Mouse (Mus musculus): ENCODE measurements around the gene Ecpas. TPM values are rescaled to one million over a fixed set of nuclear protein-coding genes. Genes with fewer than 3 reads are reported as not detected.

Gene Ecpas
- 100 to 1,000 TPM; 143 to 147 TPM for total RNA-seq (2021)

GRCm38 (mm10) chr4:58912629-58913335 lies at the start of gene Ecpas:
TSS of gene Ecpas (minus strand) at chr4:58912749.
- DNase-seq: no peak
- intact Hi-C loops (cut with DNase I): no loop called here

DNA sequence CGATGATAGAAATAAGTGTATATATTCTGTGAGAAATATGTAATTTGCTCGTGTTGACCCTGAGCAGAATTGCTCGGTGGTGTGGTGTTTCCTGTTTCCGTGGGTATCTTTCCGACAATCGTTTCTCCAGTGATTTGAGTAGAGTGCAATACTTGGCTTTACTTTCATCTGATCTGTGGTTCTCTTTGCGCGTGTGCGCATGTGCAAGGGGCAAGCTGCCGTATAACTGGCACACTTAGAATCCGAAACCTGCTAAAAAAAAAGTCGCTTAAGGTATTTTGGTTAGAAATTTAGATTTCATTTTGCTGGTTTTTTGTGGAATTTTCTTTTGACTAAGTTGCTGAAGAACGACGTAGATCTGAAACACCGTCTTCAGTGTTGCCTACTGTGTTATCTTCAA lies 49.2 kb upstream of the Ecpas start:
- DNase-seq: no peak
- intact Hi-C loops (cut with DNase I): no loop called here

- DNase-seq: no peak
Observed at GRCm38 (mm10) chr4:58952630-58953029, 40.1 kb upstream of the Ecpas start.

DNA sequence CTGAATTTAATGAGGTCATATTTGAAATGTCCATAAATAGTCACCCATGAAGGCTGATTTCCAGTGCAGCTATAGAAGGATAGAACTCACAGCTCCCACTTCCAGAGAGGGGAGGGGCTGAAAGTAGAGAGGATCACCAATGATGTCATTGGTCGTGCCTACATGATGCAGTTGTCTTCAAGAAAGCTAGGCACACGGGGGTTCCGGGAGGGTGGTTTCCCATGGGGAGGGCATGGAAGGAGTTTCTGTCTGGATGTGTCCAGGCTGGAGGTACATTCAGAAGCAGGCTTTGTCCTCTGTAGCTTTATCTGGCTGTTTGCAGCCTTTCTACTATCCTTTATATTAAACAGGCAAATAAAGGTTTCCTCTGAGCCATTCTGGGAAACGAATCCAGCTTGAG lies 35.8 kb upstream of the Ecpas start:
- intact Hi-C loops (cut with DNase I): no loop called here
- no peak for DNase-seq

More at GRCm38 (mm10) chr4:58952630-58953029, 40.1 kb upstream of the Ecpas start:
- intact Hi-C loops (cut with DNase I): no loop called here

- DNase-seq: no peak
- intact Hi-C loops (cut with DNase I): no loop called here
Observed at GRCm38 (mm10) chr4:58944695-58945094, 32.1 kb upstream of the Ecpas start.

- intact Hi-C loops (cut with DNase I): no loop called here
Observed at GRCm38 (mm10) chr4:58944206-58944553, 31.6 kb upstream of the Ecpas start.

DNA sequence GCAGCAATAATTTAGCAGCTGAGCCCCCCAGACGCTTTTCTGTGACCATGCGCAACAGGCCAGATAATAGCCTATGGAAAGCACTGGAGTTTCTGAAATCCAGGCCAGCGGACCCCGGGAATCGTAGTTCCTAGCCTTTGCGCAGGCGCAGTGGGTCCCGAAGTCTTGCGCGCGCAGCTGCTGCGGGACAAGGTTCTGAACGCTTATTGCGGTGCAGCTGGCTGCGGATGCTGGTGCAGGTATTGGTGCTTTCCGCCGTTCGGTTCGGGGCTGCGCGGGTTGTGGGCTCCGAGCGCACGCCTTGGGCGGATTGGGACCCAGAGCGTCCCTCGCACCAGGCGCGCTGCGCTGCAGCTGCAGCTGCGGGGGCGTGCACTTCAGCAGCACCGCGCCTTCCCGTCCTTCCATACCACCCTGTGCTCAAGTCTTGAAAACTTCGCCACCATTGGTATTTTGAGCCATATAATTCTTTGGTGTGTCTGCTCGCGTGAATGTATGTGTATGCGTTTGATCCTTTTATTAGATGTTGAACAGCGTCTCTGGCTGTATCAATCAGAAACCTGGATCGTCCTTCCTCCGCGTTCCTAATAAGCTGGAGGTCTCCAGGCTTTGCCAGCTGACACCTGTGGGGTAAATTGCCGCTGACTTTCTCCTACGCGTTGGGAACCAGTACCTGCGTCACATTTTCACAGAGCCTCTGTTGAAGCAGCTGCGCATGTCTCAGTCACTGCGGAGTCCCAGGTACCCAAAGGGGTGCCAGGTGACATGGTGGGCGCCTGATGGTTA lies 31.1 kb upstream of the Ecpas start, which contains the start of gene Zkscan16:
Zkscan16 (plus strand) TSS at position 209 of the 786 bp plus-strand sequence.
- intact Hi-C loops (cut with DNase I): no loop called here
- DNase-seq: peak; percentile 95

More at GRCm38 (mm10) chr4:58944206-58944553, 31.6 kb upstream of the Ecpas start:
- DNase-seq: no peak

- DNase-seq: no peak
- intact Hi-C loops (cut with DNase I): no loop called here
Observed at GRCm38 (mm10) chr4:58942942-58943341, 30.4 kb upstream of the Ecpas start.

DNA sequence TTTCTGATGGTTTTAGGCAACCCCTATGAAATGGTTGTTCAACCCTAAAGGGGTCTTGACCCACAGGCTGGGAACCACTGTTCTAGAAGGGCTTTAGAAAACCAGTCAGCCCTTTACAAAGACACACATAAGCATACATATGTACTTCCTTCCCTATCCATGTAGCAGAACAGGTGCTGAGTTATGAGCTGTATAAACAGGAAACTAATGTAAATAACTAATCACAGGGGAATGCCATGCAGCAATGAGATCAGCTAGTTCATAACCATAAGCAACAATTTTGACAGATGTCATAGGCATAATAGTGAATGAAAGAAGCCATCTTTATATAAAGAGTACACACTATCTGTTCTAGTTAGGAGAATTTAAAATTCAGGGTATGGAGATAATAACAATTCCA lies 29.1 kb upstream of the Ecpas start:
- DNase-seq: no peak
- intact Hi-C loops (cut with DNase I): no loop called here

GRCm38 (mm10) chr4:58935846-58936245 lies 23.3 kb upstream of the Ecpas start:
- DNase-seq: no peak
- intact Hi-C loops (cut with DNase I): no loop called here

DNA sequence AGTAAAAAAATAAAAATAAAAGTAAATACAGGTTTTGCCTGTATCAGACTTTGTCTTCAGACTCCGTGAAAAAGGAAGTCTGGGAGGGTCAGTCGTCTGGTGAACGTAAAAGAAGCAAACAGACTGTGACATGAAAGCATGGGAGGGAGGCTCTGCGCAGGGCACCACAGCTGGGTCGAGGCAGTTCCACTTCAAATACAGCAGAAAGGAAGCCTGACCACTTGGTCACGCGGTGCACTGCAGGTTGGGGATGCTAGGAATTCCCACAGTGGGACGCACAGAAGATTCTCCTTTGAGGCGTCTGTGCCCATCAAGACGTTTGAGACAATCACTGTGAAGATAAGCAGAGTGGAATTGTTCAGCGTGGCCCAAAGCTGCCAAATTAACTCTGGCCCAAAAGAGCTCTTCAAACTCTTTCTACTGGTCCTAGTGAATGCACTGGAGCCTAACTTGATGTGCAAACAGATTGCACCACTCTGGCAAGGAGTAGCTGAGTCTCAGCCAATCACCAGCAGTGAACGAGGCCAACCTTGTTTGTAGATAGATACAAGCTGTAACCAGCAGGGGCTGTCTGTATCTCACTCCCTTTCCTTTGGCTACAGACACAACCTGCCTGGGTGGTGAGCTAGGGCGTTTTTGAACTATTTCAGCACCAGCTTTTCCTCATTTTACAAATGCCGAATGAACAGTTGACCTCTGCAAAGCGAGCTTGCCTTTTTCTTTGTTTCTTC lies 22.4 kb upstream of the Ecpas start:
- DNase-seq: peak; percentile 59
- intact Hi-C loops (cut with DNase I): no loop called here

DNA sequence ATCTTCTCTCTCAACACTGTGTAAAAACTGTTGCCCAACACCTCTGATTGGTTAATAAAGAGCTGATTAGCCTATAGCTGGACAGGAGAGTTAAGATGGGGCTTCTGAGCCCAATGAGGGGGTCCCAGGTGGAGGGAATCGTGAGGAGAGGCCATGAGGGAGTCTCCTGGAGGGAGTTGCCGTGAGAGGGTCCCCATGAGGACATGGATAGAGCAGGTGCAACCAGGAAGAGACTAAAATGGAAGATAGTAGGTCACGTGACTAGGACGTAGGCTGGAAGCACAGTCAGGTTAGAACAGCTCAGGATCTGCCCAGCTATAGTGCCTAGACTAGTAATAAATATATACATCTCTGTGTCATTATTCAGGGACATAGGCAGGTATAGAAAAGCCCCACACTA lies 21.8 kb upstream of the Ecpas start:
- intact Hi-C loops (cut with DNase I): no loop called here
- DNase-seq: no peak

- intact Hi-C loops (cut with DNase I): no loop called here
- DNase-seq: no peak
Observed at GRCm38 (mm10) chr4:58932541-58932940, 20.0 kb upstream of the Ecpas start.

GRCm38 (mm10) chr4:58927661-58928060 lies 15.1 kb upstream of the Ecpas start:
- intact Hi-C loops (cut with DNase I): no loop called here
- DNase-seq: no peak

GRCm38 (mm10) chr4:58926120-58926519 lies 13.6 kb upstream of the Ecpas start:
- intact Hi-C loops (cut with DNase I): no loop called here
- no peak for DNase-seq

- DNase-seq: no peak
- intact Hi-C loops (cut with DNase I): no loop called here
Observed at GRCm38 (mm10) chr4:58925664-58926063, 13.1 kb upstream of the Ecpas start.

DNA sequence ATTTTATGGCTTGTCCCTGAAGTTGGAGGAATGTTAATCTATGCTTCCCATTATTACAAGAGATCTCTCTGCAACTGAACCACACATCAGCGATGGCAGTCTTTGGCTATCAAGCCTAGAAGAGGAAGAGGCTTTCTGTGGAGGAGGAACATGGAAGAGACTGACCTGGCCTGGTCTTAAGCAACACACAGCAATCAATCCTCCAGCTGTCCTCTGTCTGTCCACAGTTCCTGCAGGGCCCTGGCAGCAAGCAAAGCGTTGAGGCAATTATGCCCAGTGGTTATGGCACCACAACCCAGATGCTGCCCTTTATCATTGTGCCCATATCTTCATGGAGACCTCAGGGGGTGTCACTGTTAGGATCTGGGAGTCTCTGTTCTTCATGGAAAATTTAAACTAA lies 11.4 kb upstream of the Ecpas start:
- DNase-seq: no peak
- intact Hi-C loops (cut with DNase I): no loop called here

GRCm38 (mm10) chr4:58915081-58915826 lies 2.7 kb upstream of the Ecpas start:
- intact Hi-C loops (cut with DNase I): no loop called here
- no peak for DNase-seq

DNA sequence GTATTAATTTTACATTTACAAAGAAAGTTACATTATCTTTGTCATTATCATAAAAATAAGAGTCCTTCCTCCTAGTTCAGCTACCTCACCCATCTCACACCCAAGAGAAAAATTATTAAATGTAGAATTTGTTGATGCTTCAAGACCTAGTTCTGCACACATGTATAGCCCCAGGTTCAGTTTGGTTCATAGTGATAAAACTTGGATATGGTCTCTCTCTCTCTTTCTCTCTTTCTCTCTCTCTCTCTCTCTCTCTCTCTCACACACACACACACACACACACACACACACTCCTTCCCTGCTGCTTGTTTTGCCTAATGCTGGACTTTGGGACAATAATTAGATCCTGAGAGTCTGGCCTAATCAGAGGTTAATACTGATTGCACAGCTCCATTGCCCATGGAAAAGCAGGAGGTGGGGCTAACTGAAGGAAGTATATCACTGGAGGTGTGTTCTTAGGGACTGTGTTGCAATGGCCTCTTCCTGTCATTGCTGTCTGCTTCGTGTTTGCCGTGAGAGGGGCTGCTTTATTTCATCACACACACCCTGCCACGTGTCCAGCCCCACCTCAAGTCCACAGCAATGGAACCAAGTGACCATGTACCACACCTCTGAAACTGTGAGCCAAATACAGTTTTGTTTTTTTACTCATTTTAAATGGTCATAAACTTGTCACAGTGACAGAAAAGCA lies 932 bp upstream of the Ecpas start:
- intact Hi-C loops (cut with DNase I): no loop called here
- DNase-seq: no peak

Measured in left cerebral cortex, postnatal 4 days (tissue).